Mouse (Mus musculus) fibroblast of lung, adult 2 months (primary cell): ENCODE measurements around the gene Ccdc78.
"Not testable (repeated sequence)": the region's sequence is repeated elsewhere in the genome, so short reads cannot be mapped to it uniquely, and the experiment has no call there.

Experiments used
- DNase-seq: peaks from one replicate; pipeline ENCODE4 v3.0.0-alpha.2; 2011; ENCODE audit warnings: low read depth

The Ccdc78 gene

GRCm38 (mm10) chr17:25783086-25783485 is 3.3 kb upstream of the Ccdc78 start:
- DNase-seq: no peak

- DNase-seq: no peak
Measured at GRCm38 (mm10) chr17:25783861-25784574, 2.4 kb upstream of the Ccdc78 start.

DNA sequence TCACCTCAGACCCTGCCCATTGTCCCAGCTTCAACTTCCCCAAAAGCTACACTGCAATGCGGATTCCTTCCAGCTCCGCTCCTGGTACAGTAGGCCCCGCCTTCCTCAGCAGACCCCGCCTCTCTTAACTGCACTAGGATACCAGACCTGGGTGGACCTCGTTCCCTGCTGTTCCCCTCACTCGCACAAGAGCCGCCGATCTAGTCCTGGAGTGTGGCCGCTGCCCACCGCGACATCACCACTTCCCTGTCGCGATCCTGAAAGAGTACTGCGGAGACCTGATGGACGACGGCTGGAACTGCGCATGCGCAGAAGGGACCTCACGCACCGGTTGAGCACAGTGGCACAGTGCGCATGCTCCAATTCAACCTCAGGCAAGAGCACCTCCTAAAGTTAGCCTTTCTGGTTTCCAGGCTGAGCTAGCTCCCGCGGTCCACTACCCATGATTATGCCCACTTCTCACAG is 1.1 kb upstream of the Ccdc78 start, which contains the start of gene Haghl:
Gene Haghl (minus strand): TSS at position 393 of the 465 bp plus-strand sequence.
- peak; percentile 88 for DNase-seq

DNA sequence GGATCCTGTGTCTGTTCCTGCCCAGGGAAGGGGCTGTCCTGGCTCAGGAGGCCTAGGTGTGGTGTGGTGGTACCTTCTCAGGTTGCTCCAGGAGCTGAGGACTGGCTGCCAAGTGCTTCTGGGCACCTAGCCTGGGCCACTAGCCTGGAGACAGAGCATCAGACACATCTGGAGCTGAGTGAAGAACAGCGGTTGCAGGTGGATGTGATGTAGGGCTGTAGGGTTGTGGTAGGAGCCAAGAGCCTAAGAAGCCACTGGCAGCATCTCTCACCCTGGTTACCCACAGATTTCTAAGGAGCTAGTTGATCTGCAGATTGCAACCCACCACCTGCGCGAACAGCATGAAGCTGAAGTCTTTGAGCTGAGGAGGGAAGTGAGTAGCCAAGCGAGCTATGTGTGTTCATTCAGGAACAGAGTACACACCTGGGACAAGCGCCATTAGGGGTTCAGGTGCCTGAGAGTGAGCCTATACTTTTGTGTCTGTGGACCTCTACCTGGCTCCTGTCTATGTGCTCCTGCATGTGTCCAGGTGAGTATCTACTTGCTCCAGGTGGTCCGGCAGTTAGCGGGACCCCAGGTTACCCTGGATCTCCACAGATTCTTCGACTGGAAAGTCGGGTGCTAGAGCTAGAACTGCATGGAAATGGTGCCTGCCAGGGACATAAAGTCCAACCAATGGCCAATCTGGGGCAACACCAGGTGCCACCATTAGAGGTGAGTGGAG is 563 bp downstream of the Ccdc78 start:
- no peak for DNase-seq

DNA sequence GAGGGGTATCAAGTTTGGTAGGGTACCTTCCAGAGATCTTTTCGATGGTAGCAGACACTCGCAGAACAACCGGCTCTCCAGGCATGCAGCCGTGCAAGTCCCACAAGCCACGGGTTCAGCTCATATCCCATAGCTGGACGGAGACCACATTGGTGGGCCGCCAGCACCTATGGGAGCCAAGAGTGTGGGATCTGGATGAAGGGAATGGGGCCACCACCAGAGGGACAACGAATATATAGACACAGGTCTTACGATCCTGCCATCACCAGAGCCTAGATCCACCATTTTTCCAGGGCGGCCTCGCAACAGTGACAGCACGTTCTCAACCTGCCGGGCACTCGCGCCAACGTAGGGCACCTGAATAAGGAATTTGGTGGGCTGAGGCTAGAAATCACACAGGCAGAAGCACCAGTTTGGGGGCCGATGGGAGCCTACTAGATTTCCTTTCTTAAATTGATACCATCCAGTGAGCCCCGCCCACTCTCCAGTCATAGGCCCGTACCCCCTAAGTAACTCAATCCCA is 5.0 kb downstream of the Ccdc78 start:
- no peak for DNase-seq

GRCm38 (mm10) chr17:25791843-25792527 is 5.6 kb downstream of the Ccdc78 start:
- DNase-seq: peak; percentile 57

- DNase-seq: no peak
Measured at GRCm38 (mm10) chr17:25792615-25793014, 6.2 kb downstream of the Ccdc78 start, which contains the start of gene Fam173a. Gene Fam173a, minus strand, starts transcription at chr17:25792901.

DNA sequence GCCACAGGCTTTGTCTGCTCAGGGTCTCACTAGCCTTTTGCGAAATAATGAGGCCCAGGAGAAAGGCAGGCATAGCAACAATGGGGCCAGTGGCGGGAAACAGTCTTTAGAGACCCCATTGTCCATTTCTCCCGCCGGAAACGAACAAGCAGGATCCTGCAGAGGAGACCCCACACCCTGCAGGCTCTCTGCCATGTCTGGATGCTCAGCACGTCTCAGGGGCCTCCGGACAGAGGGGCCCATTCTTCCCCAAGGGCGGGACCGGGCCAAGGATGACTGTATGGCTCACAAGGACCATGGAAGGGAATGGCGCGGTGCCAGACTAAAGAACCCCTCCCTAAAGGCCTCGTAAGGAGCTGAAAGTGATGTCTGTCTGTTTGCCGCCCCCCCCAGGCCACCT is 7.8 kb downstream of the Ccdc78 start:
- DNase-seq: no peak

GRCm38 (mm10) chr17:25794998-25795397 is 8.6 kb downstream of the Ccdc78 start:
- no peak for DNase-seq

DNA sequence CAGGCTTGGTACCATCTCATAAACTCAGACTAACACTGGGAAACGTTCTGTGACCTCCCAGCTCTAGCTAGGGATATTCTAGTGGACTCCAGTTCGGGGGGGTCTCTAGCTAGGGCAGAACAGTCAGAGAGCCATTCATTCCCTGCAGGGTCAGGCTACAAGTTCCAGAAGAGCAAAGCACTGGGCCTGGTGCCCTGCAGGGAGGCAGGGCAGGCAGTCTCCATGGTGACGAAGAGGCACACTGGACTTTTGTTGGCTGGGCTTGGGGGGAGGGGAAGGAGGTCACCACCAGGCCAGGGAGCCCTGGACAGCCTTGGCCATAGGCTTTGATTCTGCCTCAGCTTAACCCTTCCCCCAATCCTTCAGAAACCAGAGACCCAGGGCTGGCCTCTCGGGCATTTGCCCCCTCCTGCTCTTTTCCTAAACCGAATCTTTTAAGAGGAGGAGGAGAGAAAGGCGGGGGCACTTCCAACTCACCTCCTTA is 9.3 kb downstream of the Ccdc78 start, which contains the start of gene AC134908.4:
Gene AC134908.4 (minus strand): TSS at position 51 of the 484 bp plus-strand sequence.
- no peak for DNase-seq

DNA sequence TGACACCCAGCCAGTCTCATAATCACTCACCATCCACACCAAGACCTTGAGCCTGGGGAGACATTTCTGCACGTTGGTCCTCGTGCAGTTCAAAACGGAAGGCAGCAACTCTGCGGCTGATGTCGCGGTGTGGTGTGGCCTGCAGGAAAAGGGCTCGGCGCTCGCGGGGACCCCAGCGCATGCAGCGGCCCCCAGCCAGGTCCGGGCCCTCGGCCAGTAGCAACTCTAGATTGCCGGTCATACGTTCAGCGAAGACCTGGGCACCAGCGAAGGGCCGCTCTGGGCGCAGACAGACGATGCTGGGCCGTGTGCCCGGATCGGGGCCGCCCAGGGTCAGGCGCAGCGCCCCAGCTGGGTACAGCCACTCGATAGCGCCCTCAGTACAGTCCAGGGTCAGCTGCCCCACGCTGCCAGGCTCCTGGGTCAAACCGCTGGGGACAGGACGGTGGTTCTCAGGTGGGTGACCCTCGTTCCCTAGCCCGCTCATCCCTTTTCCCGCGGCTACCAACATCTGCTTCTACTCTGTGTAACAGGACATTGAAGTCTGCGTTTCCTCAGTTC is 9.9 kb downstream of the Ccdc78 start:
- no peak for DNase-seq

GRCm38 (mm10) chr17:25796951-25797369 is 10.6 kb downstream of the Ccdc78 start, which contains the start of gene Metrn:
Gene Metrn, minus strand, starts transcription at chr17:25797136.
- peak; percentile 26 for DNase-seq

GRCm38 (mm10) chr17:25801029-25801428 is 14.6 kb downstream of the Ccdc78 start:
- DNase-seq: peak; percentile 28

DNA sequence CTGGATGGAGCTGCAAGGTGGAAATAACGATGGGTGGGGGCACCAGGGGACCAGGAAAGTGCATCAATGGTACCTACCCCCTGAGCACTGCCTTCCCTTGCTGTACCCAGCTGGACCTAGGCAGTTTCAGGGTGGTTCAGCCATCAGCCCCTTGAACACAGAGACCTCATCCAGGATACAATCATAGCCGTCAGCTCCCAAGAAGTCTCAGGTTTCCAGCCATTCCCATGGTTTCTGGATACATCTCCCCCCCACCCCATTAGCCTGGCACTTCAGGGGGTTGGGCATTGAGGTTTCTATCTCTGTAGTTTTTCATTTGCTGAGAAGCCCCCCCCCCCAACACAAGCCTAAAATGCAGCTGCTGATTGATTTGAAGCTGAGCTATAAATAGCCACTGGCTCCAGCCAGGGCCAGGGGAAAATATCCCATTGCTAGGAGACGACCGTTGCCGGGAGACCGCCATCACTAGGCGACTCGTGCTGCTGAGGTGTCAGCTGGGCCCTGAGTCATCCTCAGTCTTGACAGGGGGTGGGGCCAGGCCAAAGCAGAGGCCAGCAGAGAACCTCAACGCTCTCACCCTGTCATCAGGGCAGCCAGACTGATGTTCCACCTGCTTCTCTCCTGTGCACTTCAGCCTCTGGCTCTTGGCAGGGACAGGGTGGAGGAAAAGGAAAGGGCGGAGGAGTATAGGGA is 16.6 kb downstream of the Ccdc78 start:
- peak; percentile 55 for DNase-seq

- no peak for DNase-seq
Measured at GRCm38 (mm10) chr17:25806507-25806906, 20.1 kb downstream of the Ccdc78 start.

- not testable (repeated sequence) for DNase-seq
Measured at GRCm38 (mm10) chr17:25807452-25807851, 21.1 kb downstream of the Ccdc78 start.

DNA sequence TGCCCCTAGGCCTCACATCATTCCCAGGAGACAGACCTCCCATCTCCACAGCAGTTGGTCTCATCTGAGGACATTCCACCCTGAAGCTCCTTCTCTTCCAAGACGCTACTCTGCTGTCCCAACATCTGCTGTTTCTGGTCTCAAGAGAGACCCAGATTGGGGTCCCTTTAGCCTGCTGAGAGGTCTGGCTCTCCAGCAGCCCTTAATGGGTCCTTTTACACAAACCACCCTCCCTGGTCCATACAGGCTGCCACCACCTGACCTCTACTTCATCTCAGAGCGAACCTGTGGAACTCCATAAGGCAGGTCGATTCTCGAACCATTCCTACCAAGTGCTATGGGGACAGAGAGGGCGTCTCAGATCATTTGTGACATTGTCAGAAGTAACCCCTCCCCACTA is 21.6 kb downstream of the Ccdc78 start:
- no peak for DNase-seq

DNA sequence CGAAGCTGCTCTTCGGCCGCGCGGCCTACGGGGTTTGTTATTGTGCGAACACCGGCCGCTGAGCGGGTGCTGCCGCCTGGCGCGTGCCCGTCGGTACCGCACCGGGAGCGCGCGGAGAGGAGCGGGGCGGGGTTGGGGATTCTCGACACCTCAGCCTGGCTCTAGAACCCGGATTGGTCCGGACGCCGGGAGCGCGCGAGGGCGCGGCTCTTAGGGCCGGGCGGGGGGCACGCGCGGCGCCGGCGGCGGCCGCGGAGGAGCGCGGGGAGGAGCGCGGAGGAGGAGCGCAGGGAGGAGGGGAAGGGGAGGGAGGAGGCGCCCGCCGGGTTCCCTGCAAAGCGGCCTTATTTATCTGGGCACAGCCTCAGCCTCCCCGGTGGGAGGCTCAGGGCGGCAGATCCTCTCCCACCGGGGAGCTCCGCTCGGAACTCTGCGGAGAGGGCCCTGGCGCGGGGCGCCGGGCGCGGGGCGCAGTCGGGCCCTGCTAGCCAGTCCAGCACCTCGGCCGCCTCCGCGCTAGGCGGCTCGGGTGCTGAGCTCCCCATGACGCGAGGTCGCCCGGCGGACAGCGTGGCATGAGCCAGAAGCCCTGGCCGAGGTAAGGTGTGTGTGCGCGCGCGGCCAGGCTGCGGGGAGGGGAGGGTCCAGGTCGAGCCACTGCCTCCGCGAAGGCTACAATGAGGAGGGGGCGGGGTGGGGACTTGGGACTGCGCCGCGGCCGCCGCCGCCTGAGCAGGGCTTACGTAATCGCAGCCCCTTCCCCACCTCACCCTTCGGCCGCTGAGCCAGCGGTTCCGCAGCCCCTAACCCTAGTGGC is 22.6 kb downstream of the Ccdc78 start, which contains the start of gene Fbxl16:
Gene Fbxl16 (plus strand): TSS at position 297 of the 817 bp plus-strand sequence.
- DNase-seq: no peak

GRCm38 (mm10) chr17:25809606-25810340 is 23.4 kb downstream of the Ccdc78 start:
- no peak for DNase-seq
